Mouse (Mus musculus) myocyte (in vitro differentiated cells): ENCODE data around the gene Mum1.

Experiments
- CEBPB ChIP-seq: IDR thresholded peaks from 2 replicates; pipeline ENCODE4 v1.6.1; 2011; ENCODE audit warnings: mild to moderate bottlenecking, moderate library complexity; ENCODE audit not compliant: poor library complexity, insufficient read depth, severe bottlenecking
- MAX ChIP-seq: IDR thresholded peaks from one replicate; pipeline ENCODE4 v1.6.1; 2011; ENCODE audit warnings: low read depth, mild to moderate bottlenecking, control low read depth
- POLR2A ChIP-seq: IDR thresholded peaks from one replicate; pipeline ENCODE4 v1.6.1; 2011; ENCODE audit warnings: low read depth, mild to moderate bottlenecking, control low read depth, moderate library complexity; ENCODE audit not compliant: insufficient read length
- TCF12 ChIP-seq: IDR thresholded peaks from one replicate; pipeline ENCODE4 v1.6.1; 2011; ENCODE audit warnings: mild to moderate bottlenecking, control low read depth; ENCODE audit not compliant: poor library complexity, insufficient read depth, severe bottlenecking
- TCF3 ChIP-seq: IDR thresholded peaks from one replicate; pipeline ENCODE4 v1.6.1; 2011; ENCODE audit warnings: low read depth, control low read depth; ENCODE audit not compliant: insufficient read length

DNA sequence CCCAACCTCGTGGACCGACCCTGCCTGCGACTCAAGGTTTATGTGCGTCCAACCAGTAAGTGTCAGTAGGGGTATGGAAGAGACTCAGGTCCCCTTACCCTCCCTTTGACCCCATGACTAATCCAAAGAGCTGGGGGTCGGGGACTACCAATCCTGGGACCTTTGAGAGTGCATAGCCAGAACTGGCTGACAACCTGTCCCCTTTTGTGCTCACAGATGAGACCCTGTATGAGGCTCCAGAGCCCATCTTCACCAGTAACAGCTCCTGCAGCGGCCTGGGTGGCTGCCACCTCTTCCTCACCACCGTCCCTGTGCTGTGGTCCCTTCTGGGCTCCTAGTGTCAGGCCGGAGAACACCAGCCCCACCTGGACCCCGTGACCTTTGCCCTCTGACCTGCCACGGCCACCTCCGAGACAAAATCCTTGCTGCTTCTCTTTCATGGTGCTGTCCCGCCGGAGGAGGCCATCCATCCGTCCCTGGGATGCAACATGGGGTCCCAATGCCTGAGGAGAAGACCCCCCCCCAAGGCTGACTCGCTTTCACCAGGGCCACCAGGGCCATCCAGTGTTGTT, 37.7 kb upstream of the Mum1 start:
- TF ChIP-seq MAX (no peak), POLR2A (no peak), TCF12 (no peak), CEBPB (no peak), TCF3 (no peak)
